Mouse (Mus musculus) myocyte (in vitro differentiated cells): Measurements from ENCODE around the gene Actn2.

Experiments used
- CEBPB ChIP-seq: IDR thresholded peaks from 2 replicates; pipeline ENCODE4 v1.6.1; 2011; ENCODE audit warnings: mild to moderate bottlenecking, moderate library complexity; ENCODE audit not compliant: poor library complexity, insufficient read depth, severe bottlenecking
- E2F4 ChIP-seq: IDR thresholded peaks from one replicate; pipeline ENCODE4 v1.6.1; 2011; ENCODE audit warnings: mild to moderate bottlenecking, control low read depth, moderate library complexity; ENCODE audit not compliant: insufficient read depth
- MAX ChIP-seq: IDR thresholded peaks from one replicate; pipeline ENCODE4 v1.6.1; 2011; ENCODE audit warnings: low read depth, mild to moderate bottlenecking, control low read depth
- MYOD1 ChIP-seq, 3 experiments: IDR thresholded peaks; one replicate each; pipeline ENCODE4 v1.6.1; 2011; ENCODE audit warnings: control low read depth in 2 of 3, low read depth in 2 of 3, mild to moderate bottlenecking in 2 of 3, moderate library complexity in 1 of 3; ENCODE audit not compliant: insufficient read length in 2 of 3, control insufficient read depth in 1 of 3
- MYOG ChIP-seq, 3 experiments: IDR thresholded peaks; one replicate each; pipeline ENCODE4 v1.6.1; 2011; ENCODE audit warnings: control low read depth in 2 of 3, low read depth in 2 of 3, mild to moderate bottlenecking in 2 of 3; ENCODE audit not compliant: insufficient read length in 2 of 3, control insufficient read depth in 1 of 3, insufficient read depth in 1 of 3
- POLR2A ChIP-seq: IDR thresholded peaks from one replicate; pipeline ENCODE4 v1.6.1; 2011; ENCODE audit warnings: low read depth, mild to moderate bottlenecking, control low read depth, moderate library complexity; ENCODE audit not compliant: insufficient read length
- POLR2AphosphoS2 ChIP-seq: IDR thresholded peaks from one replicate; pipeline ENCODE4 v1.6.1; 2011; ENCODE audit warnings: low read depth, control low read depth; ENCODE audit not compliant: insufficient read length
- TCF12 ChIP-seq: IDR thresholded peaks from one replicate; pipeline ENCODE4 v1.6.1; 2011; ENCODE audit warnings: mild to moderate bottlenecking, control low read depth; ENCODE audit not compliant: poor library complexity, insufficient read depth, severe bottlenecking
- TCF3 ChIP-seq: IDR thresholded peaks from one replicate; pipeline ENCODE4 v1.6.1; 2011; ENCODE audit warnings: low read depth, control low read depth; ENCODE audit not compliant: insufficient read length
- USF1 ChIP-seq: IDR thresholded peaks from one replicate; pipeline ENCODE4 v1.6.1; 2011; ENCODE audit warnings: low read depth, mild to moderate bottlenecking, control low read depth, moderate library complexity

DNA sequence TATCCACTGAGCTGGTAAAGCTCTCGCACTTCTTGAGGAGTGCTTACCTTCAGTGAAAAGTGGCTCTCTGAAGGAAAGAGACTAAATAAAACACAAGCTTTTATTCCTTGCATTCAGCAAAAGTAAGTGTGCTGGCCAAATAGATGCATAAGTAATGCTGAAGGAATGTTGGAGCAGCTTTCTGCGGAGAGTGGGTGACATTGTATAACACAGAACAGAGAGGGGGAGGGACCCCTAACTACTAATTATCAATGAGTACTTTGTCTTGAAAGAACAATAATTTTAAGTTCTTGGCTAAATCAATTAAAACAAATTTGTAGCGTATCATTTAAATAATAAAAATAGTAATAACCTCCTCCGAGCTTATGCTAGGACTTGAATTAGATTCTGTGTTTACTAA, 29.2 kb downstream of the Actn2 start:
- TF ChIP-seq POLR2A (no peak), USF1 (no peak), MAX (no peak), E2F4 (no peak), TCF12 (no peak), TCF3 (no peak), MYOD1 (IDR thresholded peaks at IDR 0.05; ENCODE audit: control insufficient read depth in 1 of 3, insufficient read length in 2 of 3, low read depth in 2 of 3) (no peak), CEBPB (no peak), MYOG (IDR thresholded peaks at IDR 0.05; ENCODE audit: control insufficient read depth in 1 of 3, insufficient read depth in 1 of 3, insufficient read length in 2 of 3, low read depth in 2 of 3) (no peak), POLR2AphosphoS2 (no peak)
